Mouse (Mus musculus): Measurements from ENCODE around the gene Vcl.

Vcl gene

GRCm38 (mm10) chr14:20928848-20929745, at the start of gene Vcl:
Gene Vcl (plus strand): TSS chr14:20929398.
- DNase-seq (ENCODE audit: low spot score), result peak; percentile 99

GRCm38 (mm10) chr14:20884691-20885090, 44.5 kb upstream of the Vcl start:
- no peak for DNase-seq (ENCODE audit: low spot score)

GRCm38 (mm10) chr14:20885091-20885888, 43.9 kb upstream of the Vcl start:
- DNase-seq (ENCODE audit: low spot score), result peak; percentile 38

- peak; percentile 55 for DNase-seq (ENCODE audit: low spot score)
Observed at GRCm38 (mm10) chr14:20886266-20886665, 42.9 kb upstream of the Vcl start.

- peak; percentile 19 for DNase-seq (ENCODE audit: low spot score)
Observed at GRCm38 (mm10) chr14:20887541-20888085, 41.6 kb upstream of the Vcl start.

GRCm38 (mm10) chr14:20891941-20892402, 37.2 kb upstream of the Vcl start:
- peak; percentile 19 for DNase-seq (ENCODE audit: low spot score)

GRCm38 (mm10) chr14:20893815-20894214, 35.4 kb upstream of the Vcl start:
- DNase-seq (ENCODE audit: low spot score), result no peak

- no peak for DNase-seq (ENCODE audit: low spot score)
Observed at GRCm38 (mm10) chr14:20901267-20901666, 27.9 kb upstream of the Vcl start.

GRCm38 (mm10) chr14:20903137-20903536, 26.1 kb upstream of the Vcl start:
- no peak for DNase-seq (ENCODE audit: low spot score)

GRCm38 (mm10) chr14:20911811-20912210, 17.4 kb upstream of the Vcl start:
- DNase-seq (ENCODE audit: low spot score), result no peak

GRCm38 (mm10) chr14:20914415-20914814, 14.8 kb upstream of the Vcl start:
- DNase-seq (ENCODE audit: low spot score), result peak; percentile 36

- DNase-seq (ENCODE audit: low spot score), result no peak
Observed at GRCm38 (mm10) chr14:20916625-20917612, 12.3 kb upstream of the Vcl start.

- no peak for DNase-seq (ENCODE audit: low spot score)
Observed at GRCm38 (mm10) chr14:20924071-20924789, 5.0 kb upstream of the Vcl start.

GRCm38 (mm10) chr14:20927470-20928307, 1.5 kb upstream of the Vcl start:
- no peak for DNase-seq (ENCODE audit: low spot score)

- DNase-seq (ENCODE audit: low spot score), result no peak
Observed at GRCm38 (mm10) chr14:20928308-20928685, 901 bp upstream of the Vcl start.

- DNase-seq (ENCODE audit: low spot score), result peak; percentile 25
Observed at GRCm38 (mm10) chr14:20929814-20930434, 726 bp downstream of the Vcl start.

- no peak for DNase-seq (ENCODE audit: low spot score)
Observed at GRCm38 (mm10) chr14:20930481-20931391, 1.5 kb downstream of the Vcl start.

- no peak for DNase-seq (ENCODE audit: low spot score)
Observed at GRCm38 (mm10) chr14:20938424-20938823, 9.2 kb downstream of the Vcl start.
